ENCODE assay signal across 12 mouse cellular contexts in genomic region chr9:118677349-118677748, GRCm38 (mm10).
A peak's percentile ranks its signal among the peaks of the same experiment; 100 is the strongest.
DNase-seq lines count a peak whose midpoint lies in the region; ATAC-seq and TF ChIP-seq lines count a peak whose summit lies in the region.
"Had no signal": no experiment of that assay in that cellular context is flagged by ENCODE, and none has a peak within 500 bp of the region (broad histone marks: within the 10 kb centered on the region; RNA-seq: fewer than 3 reads in every experiment).

No protein-coding gene starts in this region.

- no peaks in the 10 kb centered on the region for H3K27me3 ChIP-seq in forebrain, embryonic 10.5 days (ENCODE audit: poor library complexity, severe bottlenecking)
- no peaks in the 10 kb centered on the region for H3K27me3 ChIP-seq in forebrain, embryonic 16.5 days (replicated peaks; ENCODE audit: control insufficient read depth, insufficient read depth, low read length)
- no peaks in the 10 kb centered on the region for H3K27me3 ChIP-seq in lung, embryonic 15.5 days
- H3K27me3 ChIP-seq in embryonic facial prominence, embryonic 15.5 days: no peaks in the 10 kb centered on the region
- H3K27me3 ChIP-seq: forebrain, embryonic 15.5 days; limb, embryonic 13.5 days; Patski had no signal

- H3K4me1 ChIP-seq in forebrain, embryonic 10.5 days: peaks cover 33% of the 10 kb centered on the region
- peaks cover 3% of the 10 kb centered on the region; the same call in 1 of the 2 replicates for H3K4me1 ChIP-seq in forebrain, embryonic 16.5 days (replicated peaks; ENCODE audit: control insufficient read depth, insufficient read depth, low read length)
- peaks cover 33% of the 10 kb centered on the region for H3K4me1 ChIP-seq in lung, embryonic 15.5 days
- peaks cover 6% of the 10 kb centered on the region for H3K4me1 ChIP-seq in lung, adult 2 months (ENCODE audit: control insufficient read depth, insufficient read depth, low read length)
- H3K4me1 ChIP-seq in embryonic facial prominence, embryonic 15.5 days: peaks cover 38% of the 10 kb centered on the region

- no peak overlapping the region for H3K4me2 ChIP-seq in forebrain, embryonic 16.5 days (ENCODE audit: low read length)
- no peak overlapping the region for H3K4me2 ChIP-seq in lung, embryonic 15.5 days
- H3K4me2 ChIP-seq in embryonic facial prominence, embryonic 15.5 days (replicated peaks): no peak overlapping the region
- H3K4me2 ChIP-seq: forebrain, embryonic 15.5 days; limb, embryonic 13.5 days had no signal

- 0 out of 2 replicates have a peak, but pooled peaks cover 8% of the 10 kb centered on the region for H3K36me3 ChIP-seq in forebrain, embryonic 10.5 days (replicated peaks)
- H3K36me3 ChIP-seq in forebrain, embryonic 16.5 days (ENCODE audit: control insufficient read depth, insufficient read depth): no peaks in the 10 kb centered on the region
- no peaks in the 10 kb centered on the region for H3K36me3 ChIP-seq in lung, embryonic 15.5 days
- peaks cover 3% of the 10 kb centered on the region; the same call in 1 of the 2 replicates for H3K36me3 ChIP-seq in embryonic facial prominence, embryonic 15.5 days
- H3K36me3 ChIP-seq: forebrain, embryonic 15.5 days had no signal

- ATAC-seq in forebrain, embryonic 16.5 days: no peak
- no peak for ATAC-seq in lung, embryonic 15.5 days (ENCODE audit: borderline replicate concordance, extremely low read depth, low FRiP score, low TSS enrichment)
- ATAC-seq in embryonic facial prominence, embryonic 15.5 days (ENCODE audit: insufficient number of reproducible peaks, low FRiP score, low TSS enrichment, low read depth): no peak
- ATAC-seq: forebrain, embryonic 15.5 days; Patski had no signal

- no peak for TF ChIP-seq POLR2A in lung, adult 2 months (IDR thresholded peaks at IDR 0.05; ENCODE audit: borderline replicate concordance, extremely low read depth, low read depth, low read length)

- H3K9me3 ChIP-seq in forebrain, embryonic 10.5 days: no peaks in the 10 kb centered on the region
- H3K9me3 ChIP-seq in forebrain, embryonic 16.5 days (ENCODE audit: control insufficient read depth, low read length): no peaks in the 10 kb centered on the region
- no peaks in the 10 kb centered on the region for H3K9me3 ChIP-seq in lung, embryonic 15.5 days
- H3K9me3 ChIP-seq in embryonic facial prominence, embryonic 15.5 days (replicated peaks): no peaks in the 10 kb centered on the region
- H3K9me3 ChIP-seq: forebrain, embryonic 15.5 days; limb, embryonic 13.5 days had no signal

- no peak for DNase-seq in forebrain, embryonic 10.5 days (ENCODE audit: extremely low spot score, low spot score)
- no peak for DNase-seq in lung, adult 2 months
- DNase-seq in thymus, adult 18-20 months: peak; percentile 34 to 54
- no peak for DNase-seq in urinary bladder, postnatal 25 days (ENCODE audit: low spot score)
- no peak for DNase-seq in kidney, postnatal 10 days
- DNase-seq: cerebellum, postnatal 14 days had no signal

- TF ChIP-seq CTCF in lung, adult 2 months (IDR thresholded peaks at IDR 0.05; ENCODE audit: insufficient read depth, low read length): no peak

- H3K27ac ChIP-seq in forebrain, embryonic 10.5 days: peak overlapping the region; percentile 68
- H3K27ac ChIP-seq in forebrain, embryonic 16.5 days (ENCODE audit: low read length): no peak overlapping the region
- peak overlapping the region; percentile 69 for H3K27ac ChIP-seq in lung, embryonic 15.5 days
- peak overlapping the region; percentile 58 for H3K27ac ChIP-seq in embryonic facial prominence, embryonic 15.5 days (replicated peaks)
- H3K27ac ChIP-seq: forebrain, embryonic 15.5 days; limb, embryonic 13.5 days had no signal

- H3K4me3 ChIP-seq in forebrain, embryonic 10.5 days: no peak overlapping the region
- H3K4me3 ChIP-seq in forebrain, embryonic 16.5 days (replicated peaks; ENCODE audit: low read length): no peak overlapping the region
- H3K4me3 ChIP-seq in lung, embryonic 15.5 days: no peak overlapping the region
- no peak overlapping the region for H3K4me3 ChIP-seq in lung, adult 2 months (replicated peaks; ENCODE audit: extremely low read depth, low read depth, low read length)
- no peak overlapping the region for H3K4me3 ChIP-seq in embryonic facial prominence, embryonic 15.5 days (replicated peaks)
- H3K4me3 ChIP-seq: forebrain, embryonic 15.5 days; limb, embryonic 13.5 days had no signal

- no peak overlapping the region for H3K9ac ChIP-seq in forebrain, embryonic 16.5 days (replicated peaks; ENCODE audit: low read depth, low read length)
- H3K9ac ChIP-seq in lung, embryonic 15.5 days: no peak overlapping the region
- H3K9ac ChIP-seq in embryonic facial prominence, embryonic 15.5 days: no peak overlapping the region
- H3K9ac ChIP-seq: forebrain, embryonic 15.5 days; limb, embryonic 13.5 days had no signal

- WGBS in forebrain, embryonic 10.5 days: 59% methylated on average over 9 of the region's 9 CpGs
- WGBS in forebrain, embryonic 16.5 days: 36% methylated on average over 9 of the region's 9 CpGs
- WGBS in lung, embryonic 15.5 days: 42% methylated on average over 9 of the region's 9 CpGs
- WGBS in lung, adult 2 months: 48% methylated on average over 9 of the region's 9 CpGs
- WGBS in embryonic facial prominence, embryonic 15.5 days: 19% methylated on average over 9 of the region's 9 CpGs

Comparison
In these comparisons a context has a peak if more than half of its experiments do, and no peak if none do; other contexts are left out.
1. DNase-seq: peak in thymus, adult 18-20 months (2 of 2); none in forebrain, embryonic 10.5 days (single experiment), lung, adult 2 months (single experiment), urinary bladder, postnatal 25 days (single experiment) and kidney, postnatal 10 days (single experiment).